Mouse (Mus musculus) brain, embryonic 14.5 days (tissue): ENCODE measurements around the gene Esrrg.

Experiments
- CTCF ChIP-seq: fragments of 200-500 bp; IDR thresholded peaks from 2 replicates; pipeline ENCODE4 v1.5.1; 2012; ENCODE audit warnings: inconsistent platforms, mild to moderate bottlenecking, moderate library complexity, borderline replicate concordance; ENCODE audit not compliant: insufficient read depth, insufficient read length; ENCODE audit errors: extremely low read depth
- POLR2A ChIP-seq: fragments of 200-500 bp; IDR thresholded peaks from 2 replicates; pipeline ENCODE4 v1.6.1; 2012; ENCODE audit warnings: mild to moderate bottlenecking, inconsistent platforms, borderline replicate concordance; ENCODE audit not compliant: poor library complexity, insufficient read depth, insufficient read length, severe bottlenecking; ENCODE audit errors: extremely low read depth

GRCm38 (mm10) chr1:188113240-188113639 lies 504.6 kb downstream of the Esrrg start:
- TF ChIP-seq CTCF (no peak), POLR2A (no peak)
